Mouse (Mus musculus): ENCODE results near the gene Egfl7. TPM values are rescaled to one million over a fixed set of nuclear protein-coding genes. Genes with fewer than 3 reads are reported as not detected.

The Egfl7 gene
- polyA plus RNA-seq, 1 experiment: 1.5 TPM

- TF ChIP-seq CTCF (IDR thresholded peaks at IDR 0.05; ENCODE audit: low read depth, low read length) (no peak), POLR2A (IDR thresholded peaks at IDR 0.05; ENCODE audit: borderline replicate concordance, low read depth, low read length) (no peak)
- Histone ChIP-seq H3K27ac (ENCODE audit: insufficient read depth, low read depth, low read length) (peak overlapping the region; percentile 94), H3K4me1 (ENCODE audit: control insufficient read depth, insufficient read depth, low read length) (peaks cover 37% of the 10 kb centered on the region), H3K4me3 (ENCODE audit: insufficient read depth, low read length) (no peak overlapping the region)
These were observed 61.3 kb downstream of the Egfl7 start for GRCm38 (mm10) chr2:26641006-26641647.

Other genes starting within 250 kb of the Egfl7 start
- gene Dnlz, start 227.9 kb upstream of the Egfl7 start, polyA plus RNA-seq (2012; ENCODE audit: insufficient read depth, insufficient read length, missing spikeins): 11.9 and 12.5 TPM in 2 replicates
- 72.6 and 76.8 TPM in 2 replicates for gene Card9, start 219.1 kb upstream of the Egfl7 start, polyA plus RNA-seq (2012; ENCODE audit: insufficient read depth, insufficient read length, missing spikeins)
- 16.3 and 18.3 TPM in 2 replicates for gene Snapc4, start 199.4 kb upstream of the Egfl7 start, polyA plus RNA-seq (2012; ENCODE audit: insufficient read depth, insufficient read length, missing spikeins)
- 61.5 and 70.4 TPM in 2 replicates for gene Entr1, start 190.7 kb upstream of the Egfl7 start, polyA plus RNA-seq (2012; ENCODE audit: insufficient read depth, insufficient read length, missing spikeins)
- gene Pmpca, start 190.7 kb upstream of the Egfl7 start, polyA plus RNA-seq (2012; ENCODE audit: insufficient read depth, insufficient read length, missing spikeins): 38.5 and 51.6 TPM in 2 replicates
- 19.0 and 20.6 TPM in 2 replicates for gene Inpp5e, start 170.8 kb upstream of the Egfl7 start, polyA plus RNA-seq (2012; ENCODE audit: insufficient read depth, insufficient read length, missing spikeins)
- gene Sec16a, start 134.8 kb upstream of the Egfl7 start, polyA plus RNA-seq (2012; ENCODE audit: insufficient read depth, insufficient read length, missing spikeins): 26.4 and 41.7 TPM in 2 replicates
- gene Notch1, start 63.4 kb upstream of the Egfl7 start, polyA plus RNA-seq (2012; ENCODE audit: insufficient read depth, insufficient read length, missing spikeins): 27.6 and 36.4 TPM in 2 replicates
- gene Gm20532, start 6.6 kb downstream of the Egfl7 start, polyA plus RNA-seq (2012; ENCODE audit: insufficient read depth, insufficient read length, missing spikeins): not detected in 2 replicates
- gene Agpat2, start 24.4 kb downstream of the Egfl7 start, polyA plus RNA-seq (2012; ENCODE audit: insufficient read depth, insufficient read length, missing spikeins): 35.3 and 38.5 TPM in 2 replicates
- not detected in 2 replicates for gene Fam69b, start 48.4 kb downstream of the Egfl7 start, polyA plus RNA-seq (2012; ENCODE audit: insufficient read depth, insufficient read length, missing spikeins)
- gene Lcn4, start 91.3 kb downstream of the Egfl7 start, polyA plus RNA-seq (2012; ENCODE audit: insufficient read depth, insufficient read length, missing spikeins): not detected in 2 replicates